Mouse (Mus musculus) embryo, embryonic 9.5 days (tissue): ENCODE measurements around the gene Ccdc34.

ENCODE experiments used
- DNase-seq: peaks from one replicate; pipeline ENCODE4 v3.0.0-alpha.2; 2017; ENCODE audit errors: extremely low spot score

The Ccdc34 gene

GRCm38 (mm10) chr2:110180316-110180670, 162.7 kb downstream of the Ccdc34 start:
- DNase-seq: no peak

GRCm38 (mm10) chr2:110181666-110182065, 164.0 kb downstream of the Ccdc34 start:
- no peak for DNase-seq

GRCm38 (mm10) chr2:110182248-110182647, 164.6 kb downstream of the Ccdc34 start:
- no peak for DNase-seq

GRCm38 (mm10) chr2:110182795-110183486, 165.3 kb downstream of the Ccdc34 start:
- DNase-seq: no peak

GRCm38 (mm10) chr2:110184071-110184470, 166.5 kb downstream of the Ccdc34 start:
- DNase-seq: no peak

- DNase-seq: peak; percentile 28
These were observed 168.9 kb downstream of the Ccdc34 start for GRCm38 (mm10) chr2:110186427-110186980.

- no peak for DNase-seq
These were observed 171.2 kb downstream of the Ccdc34 start for GRCm38 (mm10) chr2:110188696-110189397.

- DNase-seq: no peak
These were observed 172.8 kb downstream of the Ccdc34 start for GRCm38 (mm10) chr2:110190416-110190815.

GRCm38 (mm10) chr2:110191186-110191690, 173.6 kb downstream of the Ccdc34 start:
- no peak for DNase-seq

- DNase-seq: peak; percentile 53
These were observed 174.5 kb downstream of the Ccdc34 start for GRCm38 (mm10) chr2:110191965-110192701.

GRCm38 (mm10) chr2:110192702-110193312, 175.2 kb downstream of the Ccdc34 start:
- DNase-seq: no peak

- no peak for DNase-seq
These were observed 178.9 kb downstream of the Ccdc34 start for GRCm38 (mm10) chr2:110196551-110196950.

GRCm38 (mm10) chr2:110199648-110200047, 182.0 kb downstream of the Ccdc34 start:
- DNase-seq: no peak

GRCm38 (mm10) chr2:110201770-110202169, 184.2 kb downstream of the Ccdc34 start:
- DNase-seq: no peak

GRCm38 (mm10) chr2:110202716-110203497, 185.3 kb downstream of the Ccdc34 start:
- DNase-seq: no peak

GRCm38 (mm10) chr2:110204169-110204568, 186.6 kb downstream of the Ccdc34 start:
- no peak for DNase-seq

- DNase-seq: peak; percentile 65
These were observed 187.2 kb downstream of the Ccdc34 start for GRCm38 (mm10) chr2:110204705-110205318.

GRCm38 (mm10) chr2:110210508-110211496, 193.2 kb downstream of the Ccdc34 start:
- no peak for DNase-seq

GRCm38 (mm10) chr2:110214278-110214677, 196.7 kb downstream of the Ccdc34 start:
- no peak for DNase-seq
